Mouse (Mus musculus) intestine, embryonic 14.5 days (tissue): ENCODE results near the gene Wasl. TPM values are rescaled to one million over a fixed set of nuclear protein-coding genes. Genes with fewer than 3 reads are reported as not detected.

ENCODE experiments used
- ATAC-seq: fragments of 200-750 bp; cut with Nextera tagmentation; replicated peaks from 2 replicates; pipeline ENCODE4 v1.8.0; 2017; ENCODE audit warnings: low read depth, moderate number of reproducible peaks, moderate TSS enrichment, moderate library complexity; ENCODE audit not compliant: low FRiP score, low TSS enrichment
- DNase-seq: peaks from one replicate; pipeline ENCODE4 v3.0.0-alpha.2; 2018; ENCODE audit warnings: low spot score
- H3K27ac ChIP-seq: fragments of 300-500 bp; sonication (generic); 2 replicates; pipeline ENCODE4 v1.5.1; 2014; ENCODE audit warnings: low read depth, mild to moderate bottlenecking, control low read depth
- H3K27me3 ChIP-seq: fragments of 300-500 bp; sonication (generic); replicated peaks from 2 replicates; pipeline ENCODE4 v1.6.1; 2014; ENCODE audit warnings: low read length, control low read depth; ENCODE audit not compliant: control insufficient read depth, insufficient read depth
- H3K36me3 ChIP-seq: fragments of 300-500 bp; sonication (generic); 2 replicates; pipeline ENCODE4 v1.6.1; 2014; ENCODE audit warnings: low read length, control low read depth; ENCODE audit not compliant: control insufficient read depth, insufficient read depth
- H3K4me1 ChIP-seq: fragments of 300-500 bp; sonication (generic); replicated peaks from 2 replicates; pipeline ENCODE4 v1.6.1; 2014; ENCODE audit warnings: low read length, control low read depth, mixed read lengths; ENCODE audit not compliant: control insufficient read depth, insufficient read depth
- H3K4me2 ChIP-seq: fragments of 300-500 bp; sonication (generic); 2 replicates; pipeline ENCODE4 v1.6.1; 2014; ENCODE audit warnings: low read length
- H3K4me3 ChIP-seq: fragments of 300-500 bp; sonication (generic); 2 replicates; pipeline ENCODE4 v1.5.1; 2014; ENCODE audit warnings: low read depth, low read length, control low read depth, mixed read lengths
- H3K9ac ChIP-seq: fragments of 300-500 bp; sonication (generic); 2 replicates; pipeline ENCODE4 v1.6.1; 2014; ENCODE audit warnings: mild to moderate bottlenecking, low read length
- H3K9me3 ChIP-seq: fragments of 300-500 bp; sonication (generic); 2 replicates; pipeline ENCODE4 v1.6.1; 2016; ENCODE audit warnings: low read length, control low read depth; ENCODE audit not compliant: control insufficient read depth
- WGBS: fragments of 180-500 bp; shearing (Covaris S2); extraction: QIAGEN DNeasy Blood & Tissue Kit; methylation state at CpG from one replicate; pipeline ENCODE4 v1.1.7; 2014; 5-methylcytosine and 5-hydroxymethylcytosine counted together
- polyA plus RNA-seq: library from polyadenylated mRNA; unstranded; fragments of >200 nt; fragmentation: Nextera tagmentation; extraction: Ambion mirVana; gene quantifications from 2 replicates; pipeline ENCODE4 v1.2.1, GENCODE M21; 2014

Wasl gene
- polyA plus RNA-seq, 1 experiment from 2014 or later = 59.0 TPM

DNA sequence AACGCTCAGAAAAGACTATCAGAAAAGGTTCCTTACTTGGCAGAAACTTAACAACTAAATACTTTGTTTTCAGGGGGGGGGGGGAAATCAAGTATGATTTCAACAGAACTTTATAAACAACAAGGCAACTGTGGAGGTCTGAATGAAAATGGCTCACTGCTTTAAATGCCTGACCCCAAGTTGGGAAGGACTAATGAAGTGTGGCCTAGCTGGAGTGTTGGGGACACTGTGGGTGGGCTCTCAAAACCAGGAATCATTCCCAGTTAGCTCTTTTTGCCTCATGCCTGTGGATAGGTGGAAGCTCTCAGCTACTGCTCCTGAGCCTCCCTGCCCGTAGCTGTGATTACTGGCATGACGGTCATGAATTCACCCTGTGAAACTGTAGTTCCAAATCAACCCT lies 30.7 kb downstream of the Wasl start:
- H3K4me2 ChIP-seq = no peak overlapping the region
- peaks cover 30% of the 10 kb centered on the region for H3K36me3 ChIP-seq
- no peak overlapping the region for H3K4me3 ChIP-seq
- DNase-seq (no peak), ATAC-seq (no peak)
- H3K27ac ChIP-seq = no peak overlapping the region
- WGBS = 98% methylated on average over 3 of the region's 3 CpGs
- no peaks in the 10 kb centered on the region for H3K4me1 ChIP-seq
- no peak overlapping the region for H3K9ac ChIP-seq
- H3K9me3 ChIP-seq = no peaks in the 10 kb centered on the region
- no peaks in the 10 kb centered on the region for H3K27me3 ChIP-seq

DNA sequence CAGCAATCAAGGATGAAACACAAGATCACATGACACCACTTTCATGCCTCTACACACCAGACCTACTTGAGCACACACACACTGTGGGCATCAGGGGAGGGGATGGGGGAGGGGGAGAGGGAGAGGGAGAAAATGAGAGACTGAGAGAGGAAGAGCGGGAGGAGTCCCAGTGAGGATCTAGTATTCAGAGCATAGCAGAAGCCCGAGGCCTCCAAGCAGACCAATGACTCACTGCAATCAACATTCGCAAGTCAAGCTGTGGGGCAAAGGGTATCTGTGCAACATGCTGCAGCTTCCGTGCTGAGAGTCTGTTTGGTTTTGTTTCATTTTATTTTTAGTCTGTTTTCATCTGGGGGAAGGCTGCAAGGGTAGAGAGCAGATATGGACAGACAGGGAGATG lies 32.7 kb downstream of the Wasl start:
- H3K4me1 ChIP-seq = no peaks in the 10 kb centered on the region
- no peak overlapping the region for H3K27ac ChIP-seq
- WGBS = 78% methylated on average over 4 of the region's 4 CpGs
- H3K9ac ChIP-seq = no peak overlapping the region
- no peak overlapping the region for H3K4me3 ChIP-seq
- H3K9me3 ChIP-seq = no peaks in the 10 kb centered on the region
- H3K36me3 ChIP-seq = peaks cover 30% of the 10 kb centered on the region
- H3K27me3 ChIP-seq = no peaks in the 10 kb centered on the region
- ATAC-seq (peak; percentile 54; the same call in 1 of the 2 replicates), DNase-seq (no peak)
- H3K4me2 ChIP-seq = no peak overlapping the region

DNA sequence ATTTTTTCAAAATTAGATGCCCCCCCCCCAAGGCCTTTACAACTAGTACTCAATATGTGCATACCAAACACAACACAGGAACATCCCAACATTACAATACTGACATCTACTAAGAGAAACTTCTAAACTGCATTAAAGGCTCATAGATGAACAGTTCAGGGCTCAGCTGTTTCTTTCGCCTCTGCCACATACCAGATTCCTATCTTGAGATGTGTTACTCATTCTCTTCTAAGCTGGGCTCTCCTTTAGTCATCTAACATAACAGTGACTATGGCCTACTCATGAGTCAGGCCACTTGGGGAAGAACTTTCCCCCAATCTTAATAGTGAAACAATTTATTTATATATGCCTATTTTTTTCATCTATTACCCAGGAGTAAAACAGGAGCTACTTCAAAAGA lies 36.3 kb downstream of the Wasl start:
- Histone ChIP-seq H3K27ac (no peak overlapping the region), H3K9ac (no peak overlapping the region), H3K9me3 (no peaks in the 10 kb centered on the region), H3K4me1 (no peaks in the 10 kb centered on the region), H3K4me3 (no peak overlapping the region), H3K36me3 (peaks cover 36% of the 10 kb centered on the region), H3K27me3 (no peaks in the 10 kb centered on the region), H3K4me2 (no peak overlapping the region)
- WGBS = 91% methylated on average over 1 of the region's 1 CpGs
- ATAC-seq (no peak), DNase-seq (no peak)

GRCm38 (mm10) chr6:24627586-24628030 lies 37.2 kb downstream of the Wasl start:
- H3K27ac ChIP-seq = no peak overlapping the region
- no peaks in the 10 kb centered on the region for H3K9me3 ChIP-seq
- H3K9ac ChIP-seq = no peak overlapping the region
- whole genome bisulfite sequencing = 69% methylated on average over 5 of the region's 5 CpGs
- no peak overlapping the region for H3K4me2 ChIP-seq
- no peaks in the 10 kb centered on the region for H3K4me1 ChIP-seq
- peaks cover 32% of the 10 kb centered on the region for H3K36me3 ChIP-seq
- H3K4me3 ChIP-seq = no peak overlapping the region
- ATAC-seq (peak; percentile 36; the same call in 1 of the 2 replicates), DNase-seq (peak; percentile 65)
- H3K27me3 ChIP-seq = no peaks in the 10 kb centered on the region

- no peak overlapping the region for H3K4me2 ChIP-seq
- H3K4me3 ChIP-seq = no peak overlapping the region
- no peak overlapping the region for H3K9ac ChIP-seq
- H3K27ac ChIP-seq = no peak overlapping the region
- DNase-seq (no peak), ATAC-seq (0 out of 2 replicates have a peak, but pooled peaks have one; percentile 50)
- H3K27me3 ChIP-seq = no peaks in the 10 kb centered on the region
- WGBS = 77% methylated on average over 2 of the region's 2 CpGs
- H3K4me1 ChIP-seq = no peaks in the 10 kb centered on the region
- peaks cover 58% of the 10 kb centered on the region for H3K36me3 ChIP-seq
- no peaks in the 10 kb centered on the region for H3K9me3 ChIP-seq
These were observed 42.7 kb downstream of the Wasl start for GRCm38 (mm10) chr6:24622098-24622497.

GRCm38 (mm10) chr6:24620936-24621335 lies 43.9 kb downstream of the Wasl start:
- no peak overlapping the region for H3K9ac ChIP-seq
- no peaks in the 10 kb centered on the region for H3K4me1 ChIP-seq
- no peak overlapping the region for H3K27ac ChIP-seq
- DNase-seq (no peak), ATAC-seq (no peak)
- no peak overlapping the region for H3K4me2 ChIP-seq
- H3K36me3 ChIP-seq = peaks cover 63% of the 10 kb centered on the region
- 89% methylated on average over 2 of the region's 2 CpGs for WGBS
- H3K9me3 ChIP-seq = no peaks in the 10 kb centered on the region
- no peak overlapping the region for H3K4me3 ChIP-seq
- H3K27me3 ChIP-seq = no peaks in the 10 kb centered on the region

GRCm38 (mm10) chr6:24619285-24620045 lies 45.3 kb downstream of the Wasl start:
- Histone ChIP-seq H3K4me1 (no peaks in the 10 kb centered on the region), H3K27ac (no peak overlapping the region), H3K27me3 (no peaks in the 10 kb centered on the region), H3K9me3 (no peaks in the 10 kb centered on the region), H3K4me2 (no peak overlapping the region), H3K36me3 (peaks cover 69% of the 10 kb centered on the region), H3K9ac (no peak overlapping the region), H3K4me3 (no peak overlapping the region)
- ATAC-seq (no peak; the same call in 1 of the 2 replicates), DNase-seq (no peak)
- WGBS = 57% methylated on average over 6 of the region's 6 CpGs

DNA sequence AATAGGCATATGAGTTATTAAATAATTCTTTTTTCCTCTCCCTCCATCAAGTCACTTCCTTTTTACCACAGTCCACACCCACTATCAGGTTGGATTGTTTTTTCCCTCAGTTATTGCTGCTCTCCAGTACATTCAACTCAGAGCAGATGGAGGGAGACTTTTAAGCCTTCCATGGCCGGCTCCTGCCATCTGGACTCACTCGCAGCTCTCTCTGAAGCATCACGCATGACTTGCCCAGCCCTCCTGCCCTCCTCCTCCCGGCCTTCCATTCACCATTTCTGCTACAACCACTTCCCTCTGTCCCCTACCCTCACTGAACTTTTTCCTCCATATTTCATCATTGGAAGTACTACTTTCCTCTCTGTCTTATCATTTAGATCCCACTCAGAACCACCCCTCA lies 48.1 kb downstream of the Wasl start:
- H3K4me3 ChIP-seq = no peak overlapping the region
- DNase-seq (no peak), ATAC-seq (no peak)
- H3K27me3 ChIP-seq = no peaks in the 10 kb centered on the region
- no peak overlapping the region for H3K9ac ChIP-seq
- H3K27ac ChIP-seq = no peak overlapping the region
- H3K9me3 ChIP-seq = no peaks in the 10 kb centered on the region
- no peak overlapping the region for H3K4me2 ChIP-seq
- H3K4me1 ChIP-seq = no peaks in the 10 kb centered on the region
- WGBS = 88% methylated on average over 4 of the region's 4 CpGs
- peaks cover 65% of the 10 kb centered on the region for H3K36me3 ChIP-seq

GRCm38 (mm10) chr6:24613918-24614317 lies 50.9 kb downstream of the Wasl start:
- Histone ChIP-seq H3K9me3 (no peaks in the 10 kb centered on the region), H3K36me3 (peaks cover 56% of the 10 kb centered on the region), H3K9ac (no peak overlapping the region), H3K4me3 (no peak overlapping the region), H3K27ac (no peak overlapping the region), H3K4me1 (no peaks in the 10 kb centered on the region), H3K27me3 (no peaks in the 10 kb centered on the region), H3K4me2 (no peak overlapping the region)
- DNase-seq (no peak), ATAC-seq (no peak)
- 91% methylated on average over 4 of the region's 4 CpGs for WGBS
